Mouse (Mus musculus) limb, embryonic 12.5 days (tissue): ENCODE data around the gene Csrnp1. TPM values are rescaled to one million over a fixed set of nuclear protein-coding genes. Genes with fewer than 3 reads are reported as not detected.

Experiments
- ATAC-seq: fragments of 200-750 bp; cut with Nextera tagmentation; 2 replicates; pipeline ENCODE4 v1.8.0; 2017; ENCODE audit warnings: low read depth, moderate TSS enrichment; ENCODE audit not compliant: insufficient number of reproducible peaks, insufficient read depth, low FRiP score, low TSS enrichment
- H3K27ac ChIP-seq: fragments of 300-500 bp; sonication (generic); 2 replicates; pipeline ENCODE4 v1.5.1; 2016; ENCODE audit warnings: mild to moderate bottlenecking, moderate library complexity
- H3K27me3 ChIP-seq: fragments of 300-500 bp; sonication (generic); 2 replicates; pipeline ENCODE4 v1.6.1; 2016; ENCODE audit warnings: mild to moderate bottlenecking, moderate library complexity
- H3K36me3 ChIP-seq: fragments of 300-500 bp; sonication (generic); 2 replicates; pipeline ENCODE4 v1.6.1; 2016; ENCODE audit warnings: mild to moderate bottlenecking, moderate library complexity
- H3K4me1 ChIP-seq: fragments of 300-500 bp; sonication (generic); replicated peaks from 2 replicates; pipeline ENCODE4 v1.6.1; 2016
- H3K4me2 ChIP-seq: fragments of 300-500 bp; sonication (generic); 2 replicates; pipeline ENCODE4 v1.6.1; 2016; ENCODE audit warnings: mild to moderate bottlenecking, moderate library complexity
- H3K4me3 ChIP-seq: fragments of 300-500 bp; sonication (generic); replicated peaks from 2 replicates; pipeline ENCODE4 v1.5.1; 2016; ENCODE audit warnings: mild to moderate bottlenecking
- H3K9ac ChIP-seq: fragments of 300-500 bp; sonication (generic); replicated peaks from 2 replicates; pipeline ENCODE4 v1.6.1; 2016; ENCODE audit warnings: mild to moderate bottlenecking, moderate library complexity
- H3K9me3 ChIP-seq: fragments of 300-500 bp; sonication (generic); 2 replicates; pipeline ENCODE4 v1.6.1; 2016; ENCODE audit warnings: mild to moderate bottlenecking, moderate library complexity
- WGBS: fragments of 180-500 bp; shearing (Covaris S2); methylation state at CpG from one replicate; pipeline ENCODE4 v1.1.7; 2016; 5-methylcytosine and 5-hydroxymethylcytosine counted together
- polyA plus RNA-seq: library from polyadenylated mRNA; unstranded; fragments of >200 nt; fragmentation: Nextera tagmentation; extraction: Ambion mirVana; gene quantifications from 2 replicates; pipeline ENCODE4 v1.2.1, GENCODE M21; 2016

Csrnp1 gene
- polyA plus RNA-seq, 1 experiment from 2014 or later, result 4.6 TPM

DNA sequence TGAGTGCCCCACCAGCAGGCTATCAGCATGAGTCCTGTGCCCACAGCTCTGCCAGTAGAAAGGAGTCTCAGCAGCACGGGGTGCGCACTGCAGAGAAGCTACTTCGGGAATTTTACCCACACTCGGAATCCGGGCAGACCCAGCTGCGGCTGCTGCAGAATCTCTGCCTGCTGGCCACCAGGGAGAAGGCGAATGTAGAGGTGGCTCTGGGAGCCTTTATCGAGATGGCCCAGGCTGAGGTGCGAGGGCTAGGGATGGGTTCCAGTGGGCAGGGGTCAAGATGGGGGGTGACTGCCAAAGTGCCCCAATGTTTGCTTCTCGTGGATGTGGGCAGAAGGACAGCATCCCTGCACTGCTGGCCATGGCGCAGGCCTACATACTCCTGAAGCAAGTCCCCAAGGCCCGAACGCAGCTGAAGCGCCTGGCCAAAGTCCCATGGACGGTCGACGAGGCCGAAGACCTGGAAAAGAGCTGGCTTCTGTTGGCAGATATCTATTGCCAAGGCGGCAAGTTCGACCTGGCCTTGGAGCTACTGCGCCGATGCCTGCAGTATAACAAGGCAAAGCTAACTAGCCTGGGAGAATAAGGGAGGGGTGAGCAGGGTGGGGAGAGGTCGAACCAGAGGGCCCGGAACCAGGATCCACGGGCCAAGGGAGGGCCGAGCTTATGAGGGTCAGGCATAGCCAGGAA lies 18.1 kb downstream of the Csrnp1 start:
- no peak for ATAC-seq
- H3K27ac ChIP-seq, result no peak overlapping the region
- no peak overlapping the region for H3K4me2 ChIP-seq
- H3K4me1 ChIP-seq, result peaks cover 19% of the 10 kb centered on the region
- H3K4me3 ChIP-seq, result no peak overlapping the region
- no peak overlapping the region for H3K9ac ChIP-seq
- peaks cover 5% of the 10 kb centered on the region; the same call in 1 of the 2 replicates for H3K36me3 ChIP-seq
- 87% methylated on average over 26 of the region's 26 CpGs for WGBS
- peaks cover 17% of the 10 kb centered on the region; the same call in 1 of the 2 replicates for H3K27me3 ChIP-seq
- no peaks in the 10 kb centered on the region for H3K9me3 ChIP-seq

DNA sequence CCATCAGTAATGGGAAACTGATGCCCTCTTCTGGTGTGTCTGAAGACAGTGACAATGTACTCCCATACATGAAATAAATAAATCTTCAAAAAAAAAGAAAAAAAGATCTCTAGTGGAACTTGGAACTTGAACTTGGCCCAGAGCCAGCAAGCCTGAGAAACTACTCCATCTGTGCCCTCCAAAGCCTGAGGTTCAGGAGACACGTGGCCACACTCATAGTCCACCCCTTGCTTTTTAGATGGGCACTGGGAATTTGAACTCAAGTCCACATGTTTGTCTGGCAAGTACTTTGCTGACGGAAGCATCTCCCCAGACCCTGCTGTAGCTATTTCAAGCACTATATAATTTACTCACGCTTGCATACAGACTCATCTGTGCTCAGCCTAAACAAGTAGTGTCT lies 19.3 kb downstream of the Csrnp1 start:
- Histone ChIP-seq H3K4me2 (no peak overlapping the region), H3K9ac (no peak overlapping the region), H3K27ac (no peak overlapping the region), H3K36me3 (no peaks in the 10 kb centered on the region), H3K27me3 (peaks cover 17% of the 10 kb centered on the region; the same call in 1 of the 2 replicates), H3K4me3 (no peak overlapping the region), H3K9me3 (no peaks in the 10 kb centered on the region), H3K4me1 (peaks cover 11% of the 10 kb centered on the region)
- no peak for ATAC-seq
- 82% methylated on average over 3 of the region's 3 CpGs for WGBS

DNA sequence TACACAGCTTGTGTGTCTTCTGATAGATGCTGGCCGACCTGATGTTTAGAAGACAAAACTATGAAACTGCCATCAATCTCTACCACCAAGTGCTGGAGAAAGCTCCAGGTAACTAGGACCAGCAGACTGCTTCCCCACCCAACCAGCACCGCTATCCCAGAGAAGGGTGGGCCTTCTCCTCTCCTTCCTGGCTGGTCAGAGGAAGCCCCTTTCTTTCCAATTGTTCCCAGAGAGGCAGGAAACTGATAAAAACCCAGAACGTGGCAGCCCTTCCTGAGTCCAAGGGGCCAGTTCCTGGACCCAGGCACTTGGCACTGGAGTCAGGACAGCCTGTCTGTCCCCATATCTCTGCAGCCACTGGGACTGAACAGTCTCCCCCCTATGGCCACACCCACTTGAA lies 20.3 kb downstream of the Csrnp1 start:
- Histone ChIP-seq H3K4me2 (no peak overlapping the region), H3K9me3 (no peaks in the 10 kb centered on the region), H3K9ac (no peak overlapping the region), H3K4me1 (peaks cover 9% of the 10 kb centered on the region), H3K36me3 (no peaks in the 10 kb centered on the region), H3K27me3 (peaks cover 17% of the 10 kb centered on the region; the same call in 1 of the 2 replicates), H3K27ac (no peak overlapping the region), H3K4me3 (no peak overlapping the region)
- no peak for ATAC-seq
- WGBS, result 87% methylated on average over 3 of the region's 3 CpGs

DNA sequence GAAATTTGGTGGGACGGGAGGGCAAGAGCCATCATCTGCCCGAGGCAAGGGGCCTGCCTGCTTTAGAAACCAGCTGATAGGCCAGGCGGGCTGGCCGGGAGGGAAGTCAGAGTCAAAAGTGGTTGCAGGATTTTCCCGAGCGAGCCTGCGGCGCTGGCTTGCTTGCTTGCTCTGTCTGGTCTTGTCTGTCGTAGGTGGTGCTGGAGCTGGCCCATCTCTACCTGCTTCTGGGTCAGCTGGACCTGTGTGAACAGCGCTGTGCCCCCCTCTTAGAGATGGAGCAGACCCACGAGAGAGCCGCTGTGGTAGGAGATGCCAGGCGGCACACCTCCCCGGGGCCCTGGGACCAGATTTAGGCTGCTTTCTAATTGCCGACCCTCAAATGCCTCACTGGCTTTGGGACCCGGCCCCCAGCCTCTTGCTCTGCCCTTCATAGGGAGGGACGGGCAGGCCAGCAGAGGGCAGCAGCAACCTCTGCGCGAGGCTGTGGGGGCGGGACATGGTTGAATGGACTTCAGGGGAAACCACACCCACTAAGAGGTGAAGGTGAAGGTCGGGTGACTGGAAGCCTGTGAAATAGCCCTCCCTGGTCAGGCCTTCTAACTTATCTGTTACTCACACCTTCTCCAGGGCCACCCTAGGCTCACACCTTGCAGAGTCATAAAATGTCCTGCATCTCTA lies 21.3 kb downstream of the Csrnp1 start:
- peaks cover 9% of the 10 kb centered on the region for H3K4me1 ChIP-seq
- no peak overlapping the region for H3K27ac ChIP-seq
- no peaks in the 10 kb centered on the region for H3K9me3 ChIP-seq
- no peak for ATAC-seq
- peak overlapping the region; percentile 45 for H3K4me2 ChIP-seq
- peaks cover 17% of the 10 kb centered on the region; the same call in 1 of the 2 replicates for H3K27me3 ChIP-seq
- WGBS, result 10% methylated on average over 21 of the region's 21 CpGs
- H3K9ac ChIP-seq, result no peak overlapping the region; the same call in 1 of the 2 replicates
- H3K36me3 ChIP-seq, result no peaks in the 10 kb centered on the region
- H3K4me3 ChIP-seq, result no peak overlapping the region

DNA sequence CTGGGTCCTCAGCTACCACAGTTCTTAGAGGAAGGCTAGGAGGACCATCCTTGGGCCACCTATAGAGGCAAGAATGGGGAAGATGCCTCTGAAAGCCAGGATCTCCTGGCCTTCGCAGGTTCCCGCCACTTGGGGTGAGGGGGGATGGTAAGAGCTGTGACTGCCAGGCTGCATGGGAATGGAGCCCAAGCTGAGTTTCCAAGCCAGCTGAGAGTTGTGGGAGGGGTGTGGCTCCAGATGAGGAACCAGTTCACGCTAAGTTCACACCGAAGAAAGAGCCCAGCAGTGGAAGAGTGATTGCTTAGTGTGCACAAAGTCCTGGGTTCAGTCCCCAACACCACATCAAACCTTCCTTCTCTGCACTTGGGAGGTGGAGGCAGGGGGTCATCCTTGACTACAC lies 22.2 kb downstream of the Csrnp1 start:
- no peak overlapping the region for H3K4me3 ChIP-seq
- H3K27me3 ChIP-seq, result peaks cover 17% of the 10 kb centered on the region; the same call in 1 of the 2 replicates
- no peaks in the 10 kb centered on the region for H3K36me3 ChIP-seq
- H3K9me3 ChIP-seq, result no peaks in the 10 kb centered on the region
- no peak overlapping the region for H3K27ac ChIP-seq
- WGBS, result 83% methylated on average over 4 of the region's 4 CpGs
- no peak for ATAC-seq
- H3K4me2 ChIP-seq, result no peak overlapping the region
- H3K4me1 ChIP-seq, result peaks cover 9% of the 10 kb centered on the region
- H3K9ac ChIP-seq, result no peak overlapping the region

DNA sequence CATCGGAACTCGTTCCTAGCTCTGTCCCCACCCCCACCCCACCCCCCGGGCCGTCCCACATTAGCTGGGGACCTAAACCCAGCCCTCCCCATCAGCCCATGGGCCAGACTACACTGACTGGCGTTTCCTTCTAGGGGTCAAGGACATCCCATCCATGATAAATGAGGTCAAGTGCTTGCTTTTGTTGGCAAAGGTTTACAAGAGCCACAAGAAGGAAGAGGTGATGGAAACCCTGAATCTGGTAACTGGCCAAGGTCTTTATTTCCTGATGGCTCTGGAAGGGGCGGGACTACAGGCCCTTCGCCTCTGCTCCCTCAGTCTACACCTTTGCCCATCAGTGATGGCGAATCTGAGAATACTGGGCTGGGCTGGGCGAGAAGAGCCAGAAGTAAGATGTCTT lies 25.6 kb downstream of the Csrnp1 start:
- Histone ChIP-seq H3K9me3 (no peaks in the 10 kb centered on the region), H3K36me3 (no peaks in the 10 kb centered on the region), H3K9ac (no peak overlapping the region), H3K4me3 (no peak overlapping the region), H3K4me2 (no peak overlapping the region), H3K4me1 (peaks cover 9% of the 10 kb centered on the region), H3K27ac (no peak overlapping the region), H3K27me3 (peaks cover 17% of the 10 kb centered on the region; the same call in 1 of the 2 replicates)
- no peak for ATAC-seq
- WGBS, result 79% methylated on average over 9 of the region's 9 CpGs

DNA sequence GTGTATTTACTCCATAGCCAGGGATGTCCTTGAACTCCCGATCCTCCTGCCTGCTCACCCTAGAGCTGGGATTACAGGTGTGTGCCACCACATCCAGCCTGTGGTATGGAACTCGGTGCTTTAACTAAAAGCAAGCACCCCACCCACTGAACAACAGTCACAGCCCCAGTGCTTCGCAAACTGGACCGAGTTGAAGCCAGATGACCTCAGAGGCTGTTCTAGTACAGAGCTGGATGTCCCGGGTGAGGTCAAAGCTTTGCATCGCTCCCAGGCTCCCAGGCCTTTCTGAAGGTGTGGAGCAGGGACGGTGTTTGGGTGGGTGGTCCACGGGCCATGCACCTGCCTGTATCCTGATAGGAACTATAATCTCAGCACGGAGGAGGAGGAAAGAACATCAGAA lies 33.1 kb downstream of the Csrnp1 start:
- Histone ChIP-seq H3K4me1 (peaks cover 4% of the 10 kb centered on the region; the same call in 1 of the 2 replicates), H3K36me3 (no peaks in the 10 kb centered on the region), H3K4me3 (no peak overlapping the region), H3K4me2 (no peak overlapping the region), H3K27me3 (no peaks in the 10 kb centered on the region), H3K9me3 (no peaks in the 10 kb centered on the region), H3K9ac (no peak overlapping the region), H3K27ac (no peak overlapping the region)
- ATAC-seq, result no peak
- 88% methylated on average over 9 of the region's 9 CpGs for WGBS

DNA sequence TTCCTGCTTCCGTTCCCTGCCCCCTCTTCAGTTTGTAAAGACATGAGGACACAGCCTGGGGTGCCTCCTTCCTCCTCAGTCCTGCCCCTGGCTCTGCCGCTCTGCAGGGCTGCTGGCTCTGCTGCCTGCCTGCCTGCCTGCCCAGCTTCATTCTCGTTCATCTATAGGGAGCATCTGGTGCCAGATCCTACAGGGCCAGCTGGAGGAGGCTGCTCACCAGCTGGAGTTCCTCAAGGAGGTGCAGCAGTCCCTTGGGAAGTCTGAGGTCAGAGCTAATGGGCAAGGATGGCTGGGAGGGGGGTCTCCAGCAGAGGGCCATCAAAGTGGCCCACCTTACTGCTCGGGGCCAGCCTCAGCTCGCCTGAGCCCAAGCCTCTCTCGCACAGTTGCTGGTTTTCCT lies 34.0 kb downstream of the Csrnp1 start:
- no peaks in the 10 kb centered on the region for H3K9me3 ChIP-seq
- no peak overlapping the region for H3K9ac ChIP-seq
- peaks cover 4% of the 10 kb centered on the region; the same call in 1 of the 2 replicates for H3K4me1 ChIP-seq
- WGBS, result 42% methylated on average over 6 of the region's 6 CpGs
- no peak overlapping the region for H3K4me3 ChIP-seq
- no peaks in the 10 kb centered on the region for H3K27me3 ChIP-seq
- H3K27ac ChIP-seq, result no peak overlapping the region
- no peak overlapping the region for H3K4me2 ChIP-seq
- no peaks in the 10 kb centered on the region for H3K36me3 ChIP-seq
- no peak for ATAC-seq

DNA sequence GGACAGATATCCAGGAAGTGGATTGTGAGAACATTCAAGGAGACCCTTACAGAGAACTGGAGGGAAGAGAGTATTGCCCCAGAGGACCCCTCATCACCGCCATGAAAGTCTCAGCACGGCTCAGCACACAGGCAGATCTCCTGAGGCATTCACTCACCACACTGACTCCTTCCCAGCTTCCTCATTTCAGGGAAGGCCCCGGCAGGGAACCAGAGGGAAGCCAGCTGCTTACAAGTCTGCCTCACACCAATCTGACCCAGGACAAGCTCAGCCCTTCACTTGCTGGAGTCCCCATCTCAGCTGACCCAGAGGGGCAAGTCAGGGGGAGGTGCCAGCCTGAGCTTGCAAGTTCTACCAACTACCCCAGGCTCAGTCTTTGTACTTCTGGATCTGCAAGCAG lies 35.7 kb downstream of the Csrnp1 start:
- WGBS, result 48% methylated on average over 3 of the region's 3 CpGs
- peaks cover 4% of the 10 kb centered on the region; the same call in 1 of the 2 replicates for H3K4me1 ChIP-seq
- H3K4me3 ChIP-seq, result no peak overlapping the region
- H3K36me3 ChIP-seq, result no peaks in the 10 kb centered on the region
- H3K9ac ChIP-seq, result no peak overlapping the region; the same call in 1 of the 2 replicates
- H3K4me2 ChIP-seq, result no peak overlapping the region
- no peaks in the 10 kb centered on the region for H3K27me3 ChIP-seq
- H3K27ac ChIP-seq, result no peak overlapping the region
- H3K9me3 ChIP-seq, result no peaks in the 10 kb centered on the region
- ATAC-seq, result no peak

DNA sequence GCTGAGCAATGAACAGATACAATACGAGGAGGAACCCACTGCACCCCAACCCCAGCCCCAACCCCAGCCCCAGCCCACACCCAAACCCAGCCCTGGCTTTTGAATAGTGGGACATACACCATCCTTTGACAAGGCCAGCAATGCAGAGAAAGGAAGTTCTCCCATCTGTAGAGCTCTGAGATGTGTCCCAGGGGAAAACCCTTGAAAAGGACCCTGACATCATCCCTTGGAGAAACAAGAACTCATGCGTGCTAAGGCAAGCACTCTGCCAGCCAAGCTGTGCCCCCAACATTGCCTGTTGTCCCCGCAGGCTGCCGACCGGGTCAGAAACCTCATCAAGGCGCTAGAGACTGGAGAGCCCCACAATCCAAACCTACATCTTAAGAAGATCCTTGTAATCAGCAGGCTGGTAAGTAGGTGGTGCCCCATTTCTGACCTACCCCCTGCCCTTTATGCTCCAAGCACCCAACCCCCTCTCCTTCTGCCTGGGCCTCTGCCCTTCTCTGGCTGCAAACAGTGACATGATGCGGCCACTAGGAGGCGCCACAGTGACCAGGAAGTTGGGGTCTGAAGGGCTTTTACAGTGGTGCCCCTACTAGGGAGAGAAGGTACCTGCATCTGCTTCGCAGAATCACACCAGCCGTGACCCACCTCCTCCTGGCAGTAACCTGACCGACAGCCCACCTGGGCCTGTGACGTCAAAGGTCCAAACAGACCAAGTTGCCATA lies 39.1 kb downstream of the Csrnp1 start:
- 74% methylated on average over 12 of the region's 12 CpGs for WGBS
- no peak overlapping the region for H3K27ac ChIP-seq
- no peaks in the 10 kb centered on the region for H3K27me3 ChIP-seq
- no peaks in the 10 kb centered on the region for H3K9me3 ChIP-seq
- ATAC-seq, result no peak
- no peak overlapping the region for H3K4me2 ChIP-seq
- no peaks in the 10 kb centered on the region for H3K36me3 ChIP-seq
- no peak overlapping the region for H3K4me3 ChIP-seq
- no peak overlapping the region for H3K9ac ChIP-seq
- peaks cover 18% of the 10 kb centered on the region for H3K4me1 ChIP-seq

DNA sequence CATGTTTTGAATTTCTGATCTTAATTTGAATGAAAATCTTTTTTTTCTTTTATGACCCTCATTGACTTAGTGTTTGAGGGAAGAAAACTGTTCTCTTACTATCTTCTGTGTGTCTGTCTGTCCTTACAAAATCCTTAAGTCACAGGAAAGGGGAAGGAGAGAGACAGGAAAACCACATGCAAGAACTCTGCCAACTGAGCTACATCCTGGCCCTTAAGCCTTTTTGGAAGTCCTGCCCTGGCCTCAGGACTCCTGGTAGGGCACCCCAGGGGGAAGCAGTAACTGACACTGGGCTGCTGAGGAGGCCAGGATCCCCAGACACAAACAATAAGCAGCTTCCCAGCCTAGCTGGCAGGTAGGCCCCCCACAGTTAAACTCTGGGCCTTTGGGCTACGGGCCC lies 41.1 kb downstream of the Csrnp1 start:
- Histone ChIP-seq H3K9me3 (no peaks in the 10 kb centered on the region), H3K27ac (no peak overlapping the region), H3K9ac (no peak overlapping the region), H3K27me3 (no peaks in the 10 kb centered on the region), H3K4me3 (no peak overlapping the region), H3K36me3 (no peaks in the 10 kb centered on the region), H3K4me2 (no peak overlapping the region), H3K4me1 (peaks cover 34% of the 10 kb centered on the region)
- 82% methylated on average over 1 of the region's 1 CpGs for WGBS
- no peak for ATAC-seq
